Mouse (Mus musculus) spleen, postnatal 14 days (tissue): ENCODE results near the gene Ush1g.

ENCODE experiments used
- DNase-seq, 2 experiments: peaks; one replicate each; pipeline ENCODE4 v3.0.0; 2021 to 2022; ENCODE audit warnings: low spot score in 2 of 2

The Ush1g gene

GRCm38 (mm10) chr11:115321906-115322693, at the start of gene Ush1g:
TSS of gene Ush1g (minus strand) at chr11:115322041.
- DNase-seq, result peak in 1 of 2 experiments; percentile 31

- DNase-seq, result no peak
Observed at GRCm38 (mm10) chr11:115371354-115371753, 49.5 kb upstream of the Ush1g start.

- DNase-seq, result no peak
Observed at GRCm38 (mm10) chr11:115370368-115370767, 48.5 kb upstream of the Ush1g start.

- peak; percentile 51 to 59 for DNase-seq
Observed at GRCm38 (mm10) chr11:115367395-115367944, 45.6 kb upstream of the Ush1g start, which contains the start of gene Hid1. TSS of gene Hid1 (minus strand) at chr11:115367756.

GRCm38 (mm10) chr11:115366706-115367394, 45.0 kb upstream of the Ush1g start:
- no peak for DNase-seq

- no peak for DNase-seq
Observed at GRCm38 (mm10) chr11:115366039-115366705, 44.3 kb upstream of the Ush1g start.

- DNase-seq, result no peak
Observed at GRCm38 (mm10) chr11:115364136-115364535, 42.3 kb upstream of the Ush1g start.

GRCm38 (mm10) chr11:115359726-115360125, 37.9 kb upstream of the Ush1g start:
- DNase-seq, result no peak

- DNase-seq, result no peak
Observed at GRCm38 (mm10) chr11:115359293-115359692, 37.5 kb upstream of the Ush1g start.

GRCm38 (mm10) chr11:115358468-115358867, 36.6 kb upstream of the Ush1g start:
- peak in 1 of 2 experiments; percentile 58 for DNase-seq

GRCm38 (mm10) chr11:115354183-115354582, 32.3 kb upstream of the Ush1g start:
- DNase-seq, result peak in 1 of 2 experiments; percentile 56

GRCm38 (mm10) chr11:115353375-115353774, 31.5 kb upstream of the Ush1g start:
- no peak for DNase-seq

- no peak for DNase-seq
Observed at GRCm38 (mm10) chr11:115349976-115350375, 28.1 kb upstream of the Ush1g start.

GRCm38 (mm10) chr11:115348681-115349248, 26.9 kb upstream of the Ush1g start:
- no peak for DNase-seq

- DNase-seq, result no peak
Observed at GRCm38 (mm10) chr11:115345515-115345914, 23.7 kb upstream of the Ush1g start.

- no peak for DNase-seq
Observed at GRCm38 (mm10) chr11:115344967-115345366, 23.1 kb upstream of the Ush1g start.

GRCm38 (mm10) chr11:115341866-115342265, 20.0 kb upstream of the Ush1g start:
- no peak for DNase-seq

GRCm38 (mm10) chr11:115341246-115341645, 19.4 kb upstream of the Ush1g start:
- no peak for DNase-seq

GRCm38 (mm10) chr11:115337826-115338225, 16.0 kb upstream of the Ush1g start:
- DNase-seq, result no peak

GRCm38 (mm10) chr11:115337350-115337749, 15.5 kb upstream of the Ush1g start:
- DNase-seq, result no peak

GRCm38 (mm10) chr11:115336115-115336514, 14.3 kb upstream of the Ush1g start:
- DNase-seq, result no peak

GRCm38 (mm10) chr11:115335223-115335622, 13.4 kb upstream of the Ush1g start:
- no peak for DNase-seq
